Mouse (Mus musculus) thymus, postnatal 4 days (tissue): ENCODE data around the gene Adamts2.

Experiments
- DNase-seq: peaks from one replicate; pipeline ENCODE4 v3.0.0; 2021

Gene Adamts2

DNA sequence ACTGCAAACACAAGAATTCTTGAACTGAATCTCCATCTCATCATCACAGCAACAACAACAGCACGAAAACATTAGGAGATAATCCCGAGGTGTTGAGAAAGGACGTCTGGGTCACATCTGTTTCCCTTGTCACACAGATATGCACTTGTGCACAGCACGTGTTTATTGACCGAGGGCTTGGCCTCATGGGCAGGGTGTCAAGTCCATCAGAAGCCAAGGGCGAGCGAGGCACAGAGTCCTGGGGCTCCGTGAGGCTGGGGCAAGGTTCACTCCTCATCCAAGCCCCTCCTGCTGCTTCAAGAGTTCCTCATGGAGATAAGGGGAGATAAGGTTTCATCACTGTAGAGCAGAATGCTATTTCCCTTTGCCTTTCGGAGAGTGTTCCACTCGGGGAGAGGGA is 137.6 kb downstream of the Adamts2 start:
- DNase-seq = no peak

DNA sequence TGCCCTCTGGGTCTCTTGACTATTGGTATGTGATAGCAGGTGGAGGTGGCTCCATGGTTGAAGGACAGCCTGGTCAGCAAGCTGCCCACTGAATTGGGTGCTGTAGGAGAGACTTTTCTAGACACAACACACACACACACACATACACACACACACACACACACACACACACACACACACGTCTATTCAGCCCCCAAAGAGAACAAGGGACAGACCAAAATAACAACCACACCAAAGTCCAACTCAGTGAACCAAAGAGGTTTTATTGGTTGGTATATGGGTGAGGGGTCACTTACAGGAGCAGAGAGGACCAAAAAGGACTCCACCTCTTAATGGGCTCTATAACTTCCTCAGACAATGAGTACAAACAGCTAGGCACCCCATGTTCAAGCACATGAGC is 140.3 kb downstream of the Adamts2 start:
- DNase-seq = no peak

DNA sequence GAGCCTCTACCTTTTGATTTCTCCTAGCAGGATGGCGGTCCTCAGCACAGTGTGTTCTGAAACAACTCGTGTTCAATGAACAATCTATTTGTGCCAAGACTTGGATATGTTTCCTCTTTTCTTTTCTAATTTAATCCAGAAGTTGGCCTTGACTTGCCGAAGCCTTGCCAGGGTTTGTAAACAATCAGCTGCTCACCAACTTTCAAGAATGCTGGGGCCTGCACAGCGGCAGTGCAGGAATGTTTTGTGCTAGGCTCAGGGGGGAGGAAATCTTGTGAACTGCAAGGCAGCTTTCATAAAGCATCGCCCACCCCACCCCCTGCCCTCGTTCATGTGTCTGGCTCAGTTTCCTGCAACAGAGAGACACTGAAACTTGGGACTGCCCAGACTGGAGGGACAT is 143.1 kb downstream of the Adamts2 start:
- DNase-seq = no peak

DNA sequence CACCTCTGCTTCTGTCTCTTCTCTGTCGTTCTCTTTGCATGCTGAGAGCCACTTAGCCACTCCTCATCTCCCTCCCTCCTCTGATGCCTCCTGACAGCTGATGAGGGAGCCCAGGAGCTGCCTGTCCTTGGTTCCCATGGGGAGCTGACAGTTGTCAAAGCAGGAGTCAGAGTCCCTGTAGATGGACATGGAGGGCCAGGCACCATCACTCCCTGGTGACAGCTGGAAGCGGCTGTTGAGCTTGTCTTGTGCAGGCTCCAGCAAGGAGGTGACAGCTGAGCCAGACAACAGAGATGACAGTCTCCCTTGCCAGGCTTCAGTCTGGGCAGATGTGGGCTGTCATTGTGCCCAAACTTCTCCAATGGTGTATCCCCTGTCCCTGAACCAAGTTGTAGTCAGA is 144.6 kb downstream of the Adamts2 start:
- no peak for DNase-seq

DNA sequence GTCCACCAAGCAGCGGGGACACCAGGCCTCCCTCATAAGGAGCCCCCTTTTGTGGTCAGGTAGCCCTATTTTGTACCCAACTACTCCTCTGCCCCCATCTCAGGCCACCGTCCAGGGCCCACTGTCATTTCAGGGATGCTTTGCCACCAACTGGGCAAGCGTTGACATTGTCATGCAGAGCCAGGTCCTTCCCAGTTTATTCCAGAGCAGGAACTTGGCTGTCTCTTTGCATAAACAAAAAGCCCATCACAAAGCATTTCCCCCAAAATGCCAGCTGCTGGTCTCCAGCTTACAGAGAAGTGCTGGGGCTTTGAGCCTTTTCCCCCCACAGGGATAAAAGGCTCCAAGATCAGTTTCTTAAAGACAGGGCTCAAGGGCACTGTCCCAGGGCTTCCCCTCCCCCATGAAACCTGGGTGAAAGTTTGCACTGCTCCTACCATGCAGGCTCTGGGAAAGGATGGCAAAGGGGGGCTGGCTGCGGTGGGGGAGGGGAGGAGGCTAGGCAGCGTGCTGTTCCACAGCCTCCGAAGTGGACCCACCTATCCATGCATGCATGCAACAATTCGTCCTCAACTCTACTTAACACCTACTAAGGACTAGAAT is 149.2 kb downstream of the Adamts2 start:
- no peak for DNase-seq

DNA sequence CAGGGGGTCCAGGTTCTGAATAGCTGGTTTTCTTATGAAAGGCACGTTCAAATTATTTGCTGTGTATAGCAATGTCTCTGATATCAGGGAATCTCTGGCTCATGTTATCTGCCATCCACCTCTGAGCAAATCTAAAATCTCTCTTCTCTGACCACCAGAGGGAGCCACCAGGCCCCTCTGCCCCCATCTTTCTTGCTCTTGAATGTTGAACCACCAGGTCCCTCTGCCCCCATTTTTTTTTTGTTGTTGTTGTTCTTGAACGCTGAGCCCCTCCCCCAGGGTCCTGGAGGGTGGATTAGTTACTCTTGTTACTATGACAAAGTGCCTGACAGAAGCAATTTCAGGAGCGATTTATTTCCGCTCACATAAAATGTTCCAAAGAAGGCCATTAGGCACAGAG is 155.9 kb downstream of the Adamts2 start:
- peak; percentile 26 for DNase-seq

DNA sequence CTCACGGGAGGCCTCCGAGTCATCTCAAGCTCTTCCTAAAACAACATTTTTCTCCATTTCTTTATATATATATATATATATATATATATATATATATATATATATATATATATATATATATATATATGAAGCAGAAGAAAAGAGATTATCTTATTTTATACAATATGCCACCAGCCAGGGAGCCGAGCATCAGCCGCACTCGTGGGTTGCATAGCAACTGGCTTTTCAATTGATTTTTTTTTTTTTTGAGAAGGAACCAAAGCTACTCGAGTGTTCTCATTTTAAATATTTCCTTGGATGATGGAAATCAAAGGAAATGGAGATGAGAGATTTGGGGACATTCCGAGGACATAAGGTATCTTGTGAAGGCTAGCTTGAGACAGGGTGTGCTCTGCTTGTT is 164.6 kb downstream of the Adamts2 start:
- DNase-seq = no peak

DNA sequence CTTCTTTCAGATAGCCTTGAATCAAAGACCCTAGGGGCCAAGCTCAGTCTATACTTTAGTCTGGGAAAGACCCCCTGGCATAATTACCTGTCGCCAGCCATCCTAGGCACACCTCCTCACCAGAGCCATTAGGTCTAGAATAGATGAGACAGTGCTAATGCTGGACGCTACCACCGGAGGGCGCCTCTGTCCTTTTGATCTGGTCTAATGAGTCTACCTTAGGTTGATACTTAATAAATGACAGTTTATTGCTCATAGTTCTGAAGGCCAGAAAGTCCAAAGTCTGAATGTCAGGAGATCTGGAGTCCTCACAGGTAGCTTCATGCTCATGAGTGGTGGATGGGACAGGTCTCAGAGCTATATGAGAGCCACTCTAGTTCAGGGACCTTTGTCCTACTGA is 165.2 kb downstream of the Adamts2 start:
- DNase-seq = peak; percentile 80

DNA sequence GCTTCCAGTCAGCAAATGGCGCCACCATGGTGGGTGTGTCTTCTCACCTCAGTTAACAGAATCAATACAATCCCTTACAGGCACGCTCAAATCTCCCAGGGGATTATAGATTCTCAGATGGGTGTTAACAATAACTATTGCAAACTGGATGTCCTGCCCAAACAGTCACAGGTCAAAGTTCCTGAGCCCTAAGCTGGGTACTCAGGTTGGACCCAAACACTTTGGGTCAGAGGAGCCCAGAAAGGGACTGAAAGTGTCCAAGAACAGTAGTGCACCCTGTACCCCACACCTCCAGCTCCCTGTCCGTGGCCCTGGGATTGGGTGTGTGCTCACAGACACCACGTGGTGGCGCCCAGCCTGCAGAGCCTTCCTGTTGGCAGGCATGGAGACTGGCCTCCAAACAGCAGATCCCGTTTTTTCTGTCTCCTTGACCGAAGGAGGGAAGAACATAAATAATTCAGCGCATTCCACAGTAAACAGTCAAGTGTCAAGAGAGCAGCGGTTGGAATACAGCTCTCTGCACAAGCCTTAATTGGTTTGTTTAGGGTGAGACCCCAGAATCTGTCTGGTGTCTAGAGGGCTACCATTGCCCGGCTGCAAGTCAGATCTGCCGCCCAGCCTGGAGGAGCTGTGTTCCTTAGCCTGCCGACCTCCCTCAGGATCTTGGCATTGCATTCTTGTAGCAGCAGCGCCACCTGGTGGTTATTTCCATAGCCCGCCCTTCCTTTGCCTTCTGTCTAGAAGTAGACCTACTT is 167.3 kb downstream of the Adamts2 start:
- DNase-seq = peak; percentile 88

DNA sequence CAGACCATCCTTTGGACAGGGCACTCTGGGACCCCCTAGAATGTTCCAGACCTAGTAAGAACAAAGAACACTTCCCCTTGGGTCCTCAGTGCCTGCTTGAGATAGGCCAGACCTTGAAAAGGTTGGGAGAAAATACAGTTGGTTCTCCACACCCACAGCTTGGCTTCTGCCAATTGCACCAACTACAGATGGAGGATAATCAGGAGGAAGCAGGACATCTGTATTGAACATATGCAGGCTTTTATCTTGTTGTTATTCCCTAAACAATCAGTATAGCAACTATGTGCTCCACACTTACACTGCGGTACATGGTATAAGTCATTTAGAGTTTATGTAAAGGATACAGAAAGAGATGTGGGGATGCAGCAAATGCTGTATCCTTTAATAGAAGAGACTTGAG is 169.1 kb downstream of the Adamts2 start:
- no peak for DNase-seq

DNA sequence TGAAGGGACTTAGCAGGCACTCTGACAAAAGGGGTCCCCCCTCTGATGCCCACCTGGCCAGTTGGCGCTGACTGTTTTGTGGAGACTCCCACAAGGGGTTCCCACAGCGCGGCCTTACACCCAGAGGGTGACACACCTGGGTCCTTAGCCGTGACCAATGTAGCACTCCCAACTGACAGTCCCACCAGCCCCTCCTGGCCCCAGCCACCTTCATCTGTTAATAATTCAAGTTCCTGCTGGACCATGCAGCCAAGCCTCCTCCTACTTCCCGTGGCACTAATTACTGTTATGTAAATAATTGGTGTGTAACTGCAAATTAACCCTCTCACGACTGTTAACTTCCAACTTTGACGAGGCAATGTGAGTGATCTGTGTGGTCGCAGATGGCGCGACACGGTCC is 195.8 kb downstream of the Adamts2 start:
- DNase-seq = no peak

DNA sequence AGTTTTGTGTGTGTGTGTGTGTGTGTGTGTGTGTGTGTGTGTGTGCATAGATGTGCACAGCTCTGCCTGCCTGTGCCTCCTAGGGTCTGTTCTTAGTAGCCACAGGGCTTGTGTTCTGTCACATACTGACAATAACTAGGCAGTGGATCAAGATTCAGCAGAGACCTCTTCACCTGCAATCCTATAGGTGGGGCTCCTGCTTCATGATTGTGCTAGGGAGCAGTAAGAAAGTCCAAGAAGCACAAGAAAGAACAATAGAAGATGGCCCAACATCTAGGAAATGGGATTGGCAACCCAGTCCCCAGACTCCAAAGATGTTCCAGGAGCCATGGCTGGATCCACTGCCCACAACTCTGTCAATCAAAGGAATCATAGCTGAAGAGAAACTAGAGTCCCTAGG is 197.0 kb downstream of the Adamts2 start:
- peak; percentile 19 for DNase-seq

DNA sequence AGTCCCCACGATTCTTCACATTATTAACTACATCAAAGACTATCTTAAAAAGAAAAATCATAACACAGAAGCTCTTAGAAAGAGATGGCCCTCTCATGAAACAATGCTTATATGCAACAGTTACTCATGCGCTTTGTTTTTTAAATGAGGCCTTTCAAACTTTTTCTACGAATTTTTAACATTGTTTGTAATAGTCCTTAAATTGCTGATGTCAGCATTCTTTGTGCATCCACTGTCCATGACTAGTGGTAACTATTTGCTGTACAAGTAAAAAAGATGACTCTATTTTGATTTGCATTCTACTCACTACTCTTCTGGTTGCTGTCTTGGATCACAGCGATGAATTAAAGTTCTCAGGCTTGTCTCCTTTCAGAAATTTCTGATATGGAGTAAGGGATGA is 212.3 kb downstream of the Adamts2 start:
- DNase-seq = no peak

DNA sequence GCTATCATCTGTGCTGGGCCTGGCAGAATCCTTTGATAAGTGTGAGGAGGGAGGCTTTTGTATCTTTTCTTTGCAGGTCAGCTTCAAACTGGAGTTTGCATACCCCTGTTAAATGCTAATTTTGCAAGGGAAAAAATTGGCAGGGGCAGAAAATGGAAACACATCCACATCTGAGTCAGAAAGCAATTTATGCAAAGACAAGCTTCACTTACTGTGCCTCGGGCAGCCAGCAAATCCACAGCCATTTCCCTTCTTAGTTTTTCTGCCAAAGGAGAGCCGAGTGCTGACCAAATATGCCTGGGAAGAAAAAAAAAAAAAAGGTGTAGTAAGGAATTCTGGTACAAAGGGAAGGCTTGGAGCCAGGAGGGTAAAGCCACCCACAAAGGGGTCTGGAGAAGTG is 224.3 kb downstream of the Adamts2 start:
- DNase-seq = no peak

DNA sequence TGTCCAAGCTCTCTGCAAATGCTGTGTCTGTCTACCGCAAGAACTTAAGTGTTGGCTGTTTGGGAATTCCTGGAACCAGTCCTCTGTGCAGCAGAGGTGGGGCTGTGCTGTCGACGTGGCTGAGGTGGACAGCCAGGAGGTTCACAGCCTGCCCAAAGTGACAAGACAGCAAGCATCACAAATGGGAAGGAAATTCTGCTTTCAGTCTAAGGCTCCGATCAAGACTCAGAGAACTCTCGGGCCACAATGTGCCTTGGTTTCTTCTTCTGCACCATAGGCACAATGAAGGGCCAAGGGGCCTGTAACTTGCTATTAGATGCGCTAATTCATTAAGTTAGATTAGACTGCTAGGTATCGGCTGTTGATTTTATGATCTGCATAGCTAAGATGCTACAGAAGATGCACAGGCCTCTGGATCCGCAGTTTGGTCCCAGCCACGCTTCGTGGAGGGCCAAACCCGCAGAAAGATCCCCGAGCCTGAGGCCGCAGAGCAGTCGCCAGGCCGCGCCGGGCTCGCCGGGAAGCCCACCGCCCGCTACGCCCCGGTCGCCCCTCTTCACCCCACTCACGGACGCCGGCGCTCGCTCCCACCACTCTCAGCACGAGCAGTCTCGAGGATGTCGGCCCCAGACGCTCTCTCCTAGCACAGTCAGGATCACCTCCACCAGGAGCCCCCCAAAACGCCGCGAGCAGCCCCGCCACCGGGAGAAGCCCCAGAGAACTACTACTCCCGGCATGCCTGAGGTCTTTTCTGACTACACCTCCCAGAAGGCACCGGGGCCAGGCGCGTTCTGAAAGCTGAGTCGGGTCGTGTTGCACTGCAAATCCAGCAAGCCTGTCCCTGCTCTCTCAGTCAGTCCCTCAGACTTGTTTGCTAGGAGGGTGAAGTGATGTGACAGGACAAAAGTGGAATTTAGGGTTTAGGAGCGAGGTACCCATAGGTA is 225.4 kb downstream of the Adamts2 start, which contains the start of gene Zfp354c:
TSS of gene Zfp354c (minus strand) at position 715 of the 944 bp plus-strand sequence.
- DNase-seq = peak; percentile 89

DNA sequence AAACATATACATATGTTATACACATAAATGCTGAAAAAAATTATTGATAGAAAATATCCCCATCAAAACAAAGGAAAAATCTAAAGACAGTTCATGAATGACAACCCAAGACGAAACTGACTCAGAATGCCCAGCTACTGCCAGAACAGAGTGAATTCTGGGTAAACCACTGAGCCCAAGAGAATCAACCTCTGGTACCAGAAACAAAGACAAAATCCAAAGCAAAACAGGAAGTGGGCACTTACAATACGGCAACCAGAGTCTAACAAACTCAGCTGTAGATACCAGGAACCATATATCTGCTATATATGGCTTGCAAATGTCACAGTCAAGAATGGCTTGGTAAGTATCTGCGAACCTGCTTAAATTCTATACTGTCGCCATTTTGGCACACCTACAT is 233.8 kb downstream of the Adamts2 start:
- DNase-seq = peak; percentile 13

DNA sequence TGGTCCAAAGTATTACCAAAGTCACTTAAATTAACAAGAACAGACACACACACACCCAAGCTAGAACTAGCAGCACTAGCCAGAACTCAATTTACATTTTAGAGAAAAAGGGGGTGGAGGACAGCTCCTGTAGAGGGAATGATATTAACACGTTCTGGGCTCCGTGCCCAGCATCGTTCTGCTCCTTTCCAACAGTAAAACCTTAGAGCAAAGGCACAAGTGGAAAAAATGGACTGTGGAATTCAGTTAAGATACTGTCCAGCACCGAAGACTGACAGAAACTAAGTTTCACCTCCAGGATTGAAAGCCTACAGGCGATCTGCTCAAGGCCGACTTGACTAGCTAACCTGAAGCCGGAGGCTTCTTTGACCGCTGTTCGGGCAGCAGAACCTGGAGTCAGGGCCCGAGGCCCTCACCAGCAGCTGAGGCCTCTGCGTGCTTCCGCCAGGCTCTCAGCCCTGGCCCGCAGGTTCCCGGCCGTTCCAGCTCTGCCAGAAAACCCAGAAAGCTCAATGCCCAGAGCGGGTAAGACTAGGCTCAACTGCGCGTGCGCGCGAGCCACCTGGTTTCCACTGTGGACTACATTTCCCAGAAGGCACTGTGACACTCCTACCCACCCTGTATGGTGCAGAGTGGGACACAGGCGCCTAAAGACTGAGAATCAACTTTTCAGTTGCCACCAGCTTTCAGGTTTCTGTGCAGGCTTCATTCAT is 239.3 kb downstream of the Adamts2 start, which contains the start of gene Zfp879:
TSS of gene Zfp879 (minus strand) at position 530 of the 713 bp plus-strand sequence.
- peak; percentile 94 for DNase-seq

DNA sequence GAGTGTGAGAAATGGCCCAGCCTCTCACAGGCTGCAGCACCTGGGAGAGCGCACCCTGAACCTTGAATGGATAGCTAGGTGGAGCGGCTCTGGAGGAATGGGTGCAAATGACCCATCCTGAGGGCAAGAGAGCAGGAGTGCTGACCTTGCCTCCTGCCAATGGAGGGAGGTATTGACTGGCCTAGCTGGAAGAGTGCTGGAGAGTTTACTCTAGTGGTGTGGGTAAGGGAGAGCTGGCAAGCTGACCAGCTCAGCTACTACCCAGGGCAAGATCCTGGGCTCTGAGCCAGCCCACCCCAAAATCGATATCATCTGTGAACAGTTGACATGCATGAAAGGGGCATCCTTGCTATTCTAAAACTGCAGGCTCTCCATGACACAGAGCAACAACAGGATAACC is 244.1 kb downstream of the Adamts2 start:
- DNase-seq = no peak

DNA sequence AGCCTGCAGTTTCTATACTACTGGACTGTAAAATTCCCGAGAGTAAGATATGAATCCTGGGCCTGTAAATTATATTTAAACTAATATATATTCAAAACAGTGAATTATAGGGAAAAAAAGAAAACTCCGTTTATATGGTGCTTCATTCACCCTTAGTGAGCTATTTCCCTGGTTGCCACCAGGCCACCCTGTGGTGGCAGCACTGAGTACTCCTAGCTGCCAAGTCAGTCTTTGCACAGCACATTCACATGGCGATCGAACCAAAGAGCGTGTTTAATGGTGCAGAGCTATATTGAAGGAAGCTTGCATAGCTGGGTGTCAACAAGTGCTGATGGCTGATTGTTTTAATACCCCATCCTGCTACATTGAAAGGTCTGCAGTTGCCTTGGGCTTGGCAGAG is 245.2 kb downstream of the Adamts2 start:
- peak; percentile 71 for DNase-seq

DNA sequence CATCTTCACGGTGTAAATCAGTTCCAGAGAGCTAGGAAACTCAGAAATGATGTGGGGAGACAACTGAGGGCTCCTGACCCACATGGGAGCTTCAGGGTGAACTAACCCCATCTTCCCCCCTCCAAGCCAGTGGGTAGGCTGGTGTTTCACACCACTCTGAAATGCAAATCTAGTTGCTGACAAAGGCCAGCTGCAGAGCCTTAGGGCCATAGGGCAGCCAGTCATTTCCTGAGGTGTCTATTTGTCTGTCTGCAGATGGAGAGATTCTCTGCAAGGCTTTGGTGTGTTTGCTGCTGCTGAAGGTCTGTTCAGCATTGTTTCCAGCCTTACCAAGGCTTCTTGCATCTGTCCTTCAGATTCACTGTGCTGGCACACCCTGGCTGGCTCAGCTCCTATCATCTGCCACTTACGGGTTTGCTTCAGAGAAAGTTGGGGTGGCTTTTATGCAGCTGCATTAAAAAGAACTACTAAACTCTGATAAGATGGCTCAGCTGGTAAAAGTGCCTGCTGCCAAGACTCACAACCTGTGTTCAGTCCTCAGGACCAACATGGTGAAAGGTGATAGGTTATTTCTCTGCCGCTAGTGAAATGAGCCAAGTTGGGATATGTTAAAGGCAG is 246.7 kb downstream of the Adamts2 start:
- peak; percentile 47 for DNase-seq

DNA sequence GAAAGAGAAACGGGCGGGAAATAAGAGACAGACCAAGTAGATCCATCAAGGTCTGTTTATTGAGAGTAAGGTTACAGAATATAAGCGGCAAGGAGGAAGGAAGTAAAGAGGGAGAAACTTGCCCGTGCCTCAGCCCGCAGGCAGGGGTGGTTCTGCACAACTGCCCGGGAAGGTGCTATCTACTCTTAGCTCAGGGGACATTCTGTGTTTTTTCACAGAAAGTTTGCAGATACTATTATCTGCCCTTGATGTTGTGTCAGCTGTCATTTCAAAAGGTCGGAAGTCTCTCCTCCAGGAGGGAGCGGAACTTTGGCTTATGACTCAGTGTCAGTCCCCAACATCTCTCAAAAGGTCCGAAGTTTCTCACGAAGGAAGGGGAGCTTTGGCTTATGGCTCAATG is 247.4 kb downstream of the Adamts2 start:
- peak; percentile 43 for DNase-seq

DNA sequence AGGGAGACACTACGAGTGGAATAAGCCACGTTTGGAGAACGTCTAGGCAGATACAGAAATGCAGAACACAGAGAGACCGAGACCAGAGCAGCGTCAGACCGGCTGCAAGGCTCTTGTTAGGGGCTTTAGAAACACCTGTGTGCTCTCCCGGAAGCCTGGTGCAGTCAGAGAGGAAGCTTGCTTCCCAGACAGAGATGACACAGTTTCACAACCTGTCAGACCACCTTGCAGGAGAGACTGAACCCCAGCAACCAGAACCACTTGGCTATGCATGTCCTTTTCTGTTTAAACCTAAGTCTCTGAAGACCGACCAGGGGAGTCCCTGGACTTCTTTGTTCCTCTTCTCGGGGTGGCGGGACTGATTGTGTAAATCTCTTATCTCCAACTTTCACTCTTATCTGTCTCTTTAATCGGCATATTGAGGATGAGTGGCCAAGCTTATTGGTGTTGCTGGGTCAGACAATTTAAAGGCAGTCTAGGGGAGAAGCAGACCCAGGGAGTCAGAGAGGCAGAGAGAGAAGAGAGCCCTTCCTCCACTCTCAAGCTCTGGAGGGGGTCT is 248.4 kb downstream of the Adamts2 start, which contains the start of gene Grm6:
TSS of gene Grm6 (plus strand) at position 509 of the 559 bp plus-strand sequence.
- DNase-seq = peak; percentile 63
